Mouse (Mus musculus) mouse embryonic stem cell (cell line): Measurements from ENCODE around the gene Nans.

Experiments used
- in situ Hi-C, 2 experiments: fragments of 300-500 bp; cut with MboI; formaldehyde crosslinking; loops; 1 replicate in 1 of 2; 3 replicates in 1 of 2; pipeline ENCODE4 v1.14.3; 2019 to 2020; ENCODE audit warnings: low sequenced_read_pairs in 2 of 2, low pct_unique_long_range_greater_than_20kb in 1 of 2, mixed read lengths in 1 of 2; ENCODE audit not compliant: unreplicated experiment in 1 of 2

Gene Nans

DNA sequence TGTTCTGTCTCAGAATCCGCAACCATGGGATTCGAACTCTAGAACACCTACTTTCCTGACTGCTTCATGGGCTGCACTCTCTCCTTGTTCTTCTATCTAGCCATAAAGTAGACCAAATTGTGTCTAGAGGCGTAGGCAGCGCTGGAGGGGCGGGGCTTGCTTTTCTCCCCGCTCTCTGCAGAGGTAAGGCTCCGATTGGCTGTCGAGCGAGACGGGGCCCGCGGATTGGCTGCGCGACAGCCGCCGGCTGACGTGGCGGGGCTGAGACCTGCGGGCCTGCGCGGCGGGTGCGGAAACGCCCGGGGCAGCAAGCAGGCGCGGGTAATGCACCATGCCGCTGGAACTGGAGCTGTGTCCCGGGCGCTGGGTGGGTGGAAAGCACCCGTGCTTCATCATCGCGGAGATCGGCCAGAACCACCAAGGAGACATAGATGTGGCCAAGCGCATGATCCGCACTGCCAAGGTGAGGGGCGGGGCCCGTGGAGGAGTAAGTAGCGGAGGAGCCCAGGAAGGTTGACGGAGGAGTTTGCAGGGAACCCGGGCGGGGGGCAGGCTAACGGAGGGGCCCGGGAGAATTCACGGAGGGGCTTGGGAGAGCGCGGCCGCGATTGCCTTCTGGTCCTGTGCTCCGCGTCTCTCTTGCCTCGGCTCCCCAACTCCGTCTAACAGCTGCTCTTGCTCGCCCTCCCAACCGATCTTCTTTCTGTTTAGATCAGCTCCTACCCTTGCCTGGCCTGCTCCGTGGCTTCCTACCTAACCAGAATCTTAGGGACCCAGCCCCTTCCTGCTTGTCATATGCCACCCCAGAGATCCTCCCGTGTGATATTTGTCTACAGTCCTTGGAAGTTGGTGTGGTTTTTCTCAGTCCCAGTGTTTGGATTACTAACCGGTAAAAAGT lies at the start of gene Nans:
TSS of gene Nans (plus strand) at position 221 of the 898 bp plus-strand sequence.
- in situ Hi-C loops, result no loop called here

DNA sequence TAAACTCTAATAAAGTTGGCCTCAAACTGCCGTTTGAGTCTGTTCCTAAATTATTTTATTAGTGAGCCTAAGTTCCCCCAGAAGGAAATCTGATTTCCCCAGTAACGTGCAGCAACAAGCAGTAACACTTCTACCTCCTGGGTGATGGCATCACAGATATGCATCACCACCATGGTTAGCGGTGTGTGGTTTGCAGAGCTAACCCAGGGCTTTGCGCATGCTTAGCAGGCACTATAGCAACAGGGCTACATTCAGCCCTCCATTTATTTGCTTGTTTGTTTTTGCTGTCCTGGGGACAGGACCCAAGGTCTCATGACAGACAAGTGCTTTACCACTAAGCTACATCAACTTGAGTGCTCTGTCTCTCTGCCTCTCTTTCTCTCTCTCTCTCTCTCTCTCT lies 46.5 kb upstream of the Nans start:
- in situ Hi-C loops, result no loop called here

GRCm38 (mm10) chr4:46445237-46445945 lies 43.7 kb upstream of the Nans start:
- in situ Hi-C loops, result no loop called here

GRCm38 (mm10) chr4:46447461-46447860 lies 41.6 kb upstream of the Nans start:
- in situ Hi-C loops, result no loop called here

DNA sequence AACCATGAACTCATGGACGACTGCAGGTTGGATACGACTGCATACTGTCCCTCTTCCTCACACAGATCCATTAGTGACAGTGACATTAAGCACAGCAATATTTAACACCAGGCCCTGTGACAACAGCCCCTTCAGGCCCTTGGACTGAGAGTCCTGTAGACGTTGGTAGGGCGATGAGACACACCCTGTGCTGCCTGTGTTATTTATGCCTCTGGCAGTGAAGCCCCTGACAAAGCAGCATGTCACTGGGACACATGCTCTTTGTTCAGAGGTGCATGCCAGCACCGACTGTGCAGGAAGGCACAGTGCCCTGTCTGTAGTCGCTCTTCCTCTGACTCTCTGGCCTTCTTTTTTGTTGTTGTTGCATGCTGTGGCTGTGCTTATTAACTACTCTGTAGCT lies 40.2 kb upstream of the Nans start:
- in situ Hi-C loops, result no loop called here

GRCm38 (mm10) chr4:46450020-46450518 lies 39.0 kb upstream of the Nans start:
- in situ Hi-C loops, result no loop called here

- in situ Hi-C loops, result no loop called here
These were observed 38.4 kb upstream of the Nans start, which contains the start of gene Anp32b for GRCm38 (mm10) chr4:46450519-46451131. TSS of gene Anp32b (plus strand) at chr4:46450902.

DNA sequence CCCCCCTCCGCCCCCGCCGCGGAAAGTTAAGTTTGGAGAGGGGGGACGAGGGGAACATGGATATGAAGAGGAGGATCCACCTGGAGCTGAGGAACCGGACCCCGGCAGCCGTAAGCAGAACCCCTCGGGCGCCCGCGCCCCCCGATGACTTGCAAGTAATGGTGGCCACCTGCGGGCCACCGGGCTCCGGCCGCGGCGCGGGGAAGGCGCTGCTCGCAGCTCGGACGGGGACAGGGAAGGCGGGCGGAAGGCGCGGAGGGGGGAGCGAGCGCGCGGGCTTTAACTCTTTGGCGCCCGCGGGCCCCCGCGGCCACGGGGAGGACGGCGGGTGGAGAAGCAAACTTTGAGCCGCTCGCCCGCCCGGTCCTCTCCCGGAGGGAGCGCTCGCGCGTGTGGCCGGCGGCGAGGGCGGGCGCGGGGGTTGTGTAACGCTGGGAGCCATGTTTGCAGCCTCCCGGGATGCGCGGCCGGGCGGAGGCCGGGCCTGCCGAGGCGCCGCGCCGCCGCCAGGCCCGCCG lies 37.7 kb upstream of the Nans start:
- in situ Hi-C loops, result no loop called here

- in situ Hi-C loops, result no loop called here
These were observed 37.1 kb upstream of the Nans start for GRCm38 (mm10) chr4:46451758-46452480.

GRCm38 (mm10) chr4:46452481-46452850 lies 36.6 kb upstream of the Nans start:
- in situ Hi-C loops, result no loop called here

DNA sequence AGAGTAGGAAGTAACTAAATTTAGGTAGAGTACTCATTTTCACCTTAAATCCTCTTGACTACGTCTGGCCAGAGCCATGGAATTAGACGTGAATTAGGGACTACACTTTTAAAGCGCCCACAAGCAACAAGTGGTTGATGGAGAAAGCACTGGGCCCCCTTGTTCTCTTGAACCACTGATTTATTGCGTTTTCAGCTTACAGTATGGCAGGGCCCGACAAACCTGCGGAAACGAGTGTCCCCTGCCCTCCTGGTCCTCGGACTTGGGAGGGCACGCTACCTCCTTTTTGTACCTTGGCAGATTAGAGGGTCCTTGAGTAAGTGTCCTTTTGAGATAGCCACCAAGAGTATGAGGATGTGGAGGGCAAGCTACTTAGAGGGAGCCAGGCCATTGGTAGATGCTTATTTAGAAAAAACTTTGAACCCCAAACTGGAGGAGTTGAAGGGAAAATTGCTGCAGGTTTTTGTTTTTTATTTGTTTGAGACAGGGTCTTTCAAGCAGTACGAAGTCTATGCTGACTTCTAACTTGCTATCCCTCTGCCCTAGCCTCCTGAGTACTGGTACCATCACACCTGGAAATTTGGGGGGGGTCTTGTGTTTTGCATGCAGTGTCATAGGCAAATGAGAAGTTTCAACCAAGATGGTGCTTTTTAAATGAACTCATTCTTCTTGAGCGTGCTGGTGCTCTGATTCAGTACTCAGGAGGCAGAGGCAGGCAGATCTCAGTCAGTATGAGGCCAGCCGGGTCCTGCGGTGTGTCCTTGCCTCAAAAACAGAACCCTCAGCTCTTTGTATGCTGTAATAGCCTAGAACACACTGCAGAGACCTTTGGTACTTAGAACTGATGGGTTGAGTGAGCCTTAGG lies 36.0 kb upstream of the Nans start:
- in situ Hi-C loops, result no loop called here

GRCm38 (mm10) chr4:46454097-46454864 lies 34.8 kb upstream of the Nans start:
- in situ Hi-C loops, result no loop called here

- in situ Hi-C loops, result no loop called here
These were observed 32.3 kb upstream of the Nans start for GRCm38 (mm10) chr4:46456762-46457161.

DNA sequence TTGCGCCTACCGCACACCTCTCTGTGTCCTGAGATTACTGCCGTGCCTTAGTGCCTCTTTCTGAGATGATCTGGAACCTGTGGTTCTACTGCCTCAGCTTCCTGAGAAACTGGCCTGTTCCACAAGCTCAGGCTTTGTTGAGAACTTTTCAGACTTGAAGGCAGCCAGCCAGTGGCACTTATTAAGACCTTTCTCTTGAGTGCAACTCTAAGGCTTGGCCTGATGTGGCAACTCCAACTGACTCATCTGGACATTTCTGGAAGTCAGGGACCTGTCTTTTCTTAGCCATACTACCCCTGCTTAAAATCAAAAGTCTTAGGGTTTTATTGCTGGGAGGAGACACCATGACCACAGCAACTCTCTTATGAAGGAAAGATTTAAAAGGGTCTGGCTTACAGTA lies 31.9 kb upstream of the Nans start:
- in situ Hi-C loops, result no loop called here

DNA sequence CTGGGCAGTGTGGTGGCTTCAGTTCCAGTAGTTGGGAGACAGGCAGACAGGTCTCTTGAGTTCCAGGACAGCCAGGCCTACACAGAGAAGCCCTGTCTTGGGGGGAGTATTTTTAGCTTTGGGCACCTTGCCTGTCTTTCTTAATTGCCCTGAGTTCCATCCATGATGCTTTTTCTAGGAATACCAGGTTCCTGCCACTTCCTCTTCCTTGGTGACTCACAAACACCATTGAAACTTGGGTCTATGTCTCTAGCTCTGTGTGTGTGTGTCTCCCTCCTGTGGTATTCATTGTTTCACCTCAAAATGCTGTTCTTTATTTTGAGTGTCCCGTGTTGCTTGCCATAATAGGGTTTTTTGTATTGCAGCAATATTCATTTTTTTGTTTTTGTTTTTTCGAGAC lies 30.6 kb upstream of the Nans start:
- in situ Hi-C loops, result no loop called here

- in situ Hi-C loops, result no loop called here
These were observed 25.8 kb upstream of the Nans start for GRCm38 (mm10) chr4:46463130-46463830.
